Comparison of ENCODE assay signal across 13 mouse cellular contexts in genomic region chr14:7913842-7914241, GRCm38 (mm10). TPM values are rescaled to one million over a fixed set of nuclear protein-coding genes. Genes with fewer than 3 reads are reported as not detected.
DNase-seq lines count a peak whose midpoint lies in the region; ATAC-seq and TF ChIP-seq lines count a peak whose summit lies in the region.
"Had no signal": no experiment of that assay in that cellular context is flagged by ENCODE, and none has a peak within 500 bp of the region (broad histone marks: within the 10 kb centered on the region; RNA-seq: fewer than 3 reads in every experiment).

No protein-coding gene starts in this region.

- no peaks in the 10 kb centered on the region for H3K4me1 ChIP-seq in neural tube, embryonic 13.5 days (replicated peaks)
- H3K4me1 ChIP-seq in stomach, postnatal 0 days (replicated peaks; ENCODE audit: control insufficient read depth, insufficient read depth), result no peaks in the 10 kb centered on the region

- 67% methylated on average over 7 of the region's 7 CpGs for WGBS in neural tube, embryonic 13.5 days
- 69% methylated on average over 7 of the region's 7 CpGs for WGBS in stomach, postnatal 0 days

- ATAC-seq in neural tube, embryonic 13.5 days (ENCODE audit: low read depth), result 0 out of 2 replicates have a peak, but pooled peaks have one; percentile 19
- ATAC-seq in stomach, postnatal 0 days (ENCODE audit: low FRiP score, low TSS enrichment), result no peak

- H3K4me3 ChIP-seq in neural tube, embryonic 13.5 days, result no peak overlapping the region
- H3K4me3 ChIP-seq in stomach, postnatal 0 days (ENCODE audit: low read depth, low read length), result no peak overlapping the region
- H3K4me3 ChIP-seq: myocyte; stomach, embryonic 15.5 days had no signal

- H3K4me2 ChIP-seq in neural tube, embryonic 13.5 days, result no peak overlapping the region
- H3K4me2 ChIP-seq in stomach, postnatal 0 days (replicated peaks; ENCODE audit: low read depth), result no peak overlapping the region
- H3K4me2 ChIP-seq: stomach, embryonic 15.5 days had no signal

- peaks cover 93% of the 10 kb centered on the region for H3K36me3 ChIP-seq in neural tube, embryonic 13.5 days
- peaks cover 20% of the 10 kb centered on the region for H3K36me3 ChIP-seq in stomach, postnatal 0 days (ENCODE audit: control insufficient read depth, insufficient read depth, low read length)

- TF ChIP-seq EP300 in stomach, postnatal 0 days (optimal IDR thresholded peaks at IDR 0.05), result no peak

- H3K9me3 ChIP-seq in neural tube, embryonic 13.5 days, result no peaks in the 10 kb centered on the region
- no peaks in the 10 kb centered on the region for H3K9me3 ChIP-seq in stomach, postnatal 0 days (ENCODE audit: control insufficient read depth, low read length)
- H3K9me3 ChIP-seq: stomach, embryonic 15.5 days had no signal

- H3K27ac ChIP-seq in neural tube, embryonic 13.5 days (replicated peaks), result no peak overlapping the region
- no peak overlapping the region for H3K27ac ChIP-seq in stomach, postnatal 0 days (replicated peaks)
- H3K27ac ChIP-seq: stomach, embryonic 15.5 days had no signal

- peak; percentile 39 for DNase-seq in embryo, embryonic 10.5 days (ENCODE audit: low spot score)
- no peak for DNase-seq in embryo, embryonic 11 days
- no peak for DNase-seq in neural tube, embryonic 10.5 days (ENCODE audit: extremely low spot score, low spot score)
- peak; percentile 28 to 35 for DNase-seq in lung, postnatal 4 days
- DNase-seq in thymus, postnatal 25 days, result peak; percentile 42
- no peak for DNase-seq in left cerebral cortex, adult 11 months (ENCODE audit: low spot score)
- no peak for DNase-seq in stomach, postnatal 0 days (ENCODE audit: low spot score)
- DNase-seq: adrenal gland, adult 8-10 months; layer of hippocampus, postnatal 36 days had no signal

- H3K9ac ChIP-seq in neural tube, embryonic 13.5 days, result no peak overlapping the region
- no peak overlapping the region for H3K9ac ChIP-seq in stomach, postnatal 0 days (ENCODE audit: low read length)
- H3K9ac ChIP-seq: stomach, embryonic 15.5 days had no signal

- no peak for TF ChIP-seq CTCF in stomach, postnatal 0 days (IDR thresholded peaks at IDR 0.05; ENCODE audit: low read depth)

- no peaks in the 10 kb centered on the region for H3K27me3 ChIP-seq in neural tube, embryonic 13.5 days
- no peaks in the 10 kb centered on the region for H3K27me3 ChIP-seq in stomach, postnatal 0 days (ENCODE audit: control insufficient read depth, insufficient read depth, low read length)
- H3K27me3 ChIP-seq: stomach, embryonic 15.5 days had no signal

RNA-seq across cellular contexts. Expression of gene Gm45521, which starts 43.2 kb away (rescaled TPM):
- polyA plus RNA-seq in neural tube, embryonic 13.5 days (2015; fragmentation: Nextera tagmentation; extraction: Ambion mirVana), result 0.31 TPM in 1 of 2 replicates, not detected in the other
- not detected in 2 replicates for polyA plus RNA-seq in stomach, postnatal 0 days (2015; fragmentation: Nextera tagmentation; extraction: Ambion mirVana)
- polyA plus RNA-seq: heart, embryonic 14.5 days; myocyte; stomach, embryonic 15.5 days had no signal

Comparison
In these comparisons a context has a peak if more than half of its experiments do, and no peak if none do; other contexts are left out.
1. DNase-seq: peak in embryo, embryonic 10.5 days (single experiment), lung, postnatal 4 days (2 of 2) and thymus, postnatal 25 days (single experiment); none in embryo, embryonic 11 days (single experiment), neural tube, embryonic 10.5 days (single experiment), left cerebral cortex, adult 11 months (single experiment) and stomach, postnatal 0 days (single experiment).